Mouse (Mus musculus): ENCODE results near the gene Tdrd3.

DNA sequence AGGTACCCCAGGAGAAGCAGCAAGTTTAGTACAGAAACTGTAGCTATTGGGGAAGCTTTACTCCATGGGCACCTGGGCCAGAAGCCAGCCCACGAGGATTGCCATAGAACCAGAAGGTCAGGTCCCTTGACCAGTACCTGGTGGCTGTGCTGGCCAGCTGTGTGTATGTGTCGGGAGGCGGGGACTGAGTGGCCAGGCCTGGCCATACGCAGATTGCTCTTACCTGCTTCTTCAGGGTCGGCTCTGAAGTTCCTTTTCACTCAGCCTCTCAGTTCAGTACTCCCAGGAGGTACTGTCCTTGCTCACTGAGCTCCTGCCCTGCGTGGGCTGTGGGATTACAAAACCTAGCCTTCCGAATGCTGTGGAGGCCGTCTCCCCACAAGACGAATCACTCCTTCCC, 147.4 kb downstream of the Tdrd3 start:
- no peak for TF ChIP-seq CTCF (IDR thresholded peaks at IDR 0.05; ENCODE audit: borderline replicate concordance, insufficient read depth, low read length)
- no peak for TF ChIP-seq POLR2A (IDR thresholded peaks at IDR 0.05; ENCODE audit: low read depth, low read length)
